In the genomic region with DNA sequence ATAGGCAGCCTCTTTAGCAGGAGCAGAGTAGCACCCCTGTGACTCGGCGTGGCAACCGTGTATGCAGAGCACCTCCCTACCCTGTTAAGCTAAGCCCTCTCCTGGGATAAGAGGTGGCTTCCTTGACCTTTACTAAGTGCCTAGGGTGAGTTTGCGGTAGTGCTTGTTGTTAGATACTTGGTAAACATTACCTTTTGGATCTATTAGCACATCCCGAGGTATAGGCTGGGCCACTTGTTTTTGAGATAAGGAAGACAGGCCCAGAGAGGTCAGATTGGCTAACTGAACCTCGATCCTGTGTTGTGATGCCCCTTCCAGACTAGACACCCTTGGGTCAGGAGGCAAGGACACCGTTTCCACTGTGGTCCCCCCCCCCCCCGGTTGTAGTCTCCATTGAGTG, we compare ENCODE assay signal across 24 mouse cellular contexts. TPM values are rescaled to one million over a fixed set of nuclear protein-coding genes. Genes with fewer than 3 reads are reported as not detected.
DNase-seq lines count a peak whose midpoint lies in the region; ATAC-seq and TF ChIP-seq lines count a peak whose summit lies in the region.
"Had no signal": no experiment of that assay in that cellular context is flagged by ENCODE, and none has a peak within 500 bp of the region (broad histone marks: within the 10 kb centered on the region; RNA-seq: fewer than 3 reads in every experiment).

No protein-coding gene starts in this region.

- intact Hi-C loops in gastrocnemius, adult 2 months (cut with DNase I) = no loop called here
- intact Hi-C loops in gastrocnemius, postnatal 36 days (cut with DNase I) = no loop called here

- peak; percentile 10 for DNase-seq in gastrocnemius, adult 2 months
- DNase-seq in gastrocnemius, postnatal 36 days = no peak
- DNase-seq in liver, postnatal 0 days = no peak
- DNase-seq in yolk sac, embryonic 10.5 days (ENCODE audit: low spot score) = peak; percentile 76
- no peak for DNase-seq in right cerebral cortex, postnatal 10 days (ENCODE audit: low spot score in 2 of 2)
- DNase-seq: cerebellum, adult 18-20 months; cerebellum, adult 9-10 months; cerebellum, postnatal 14 days; gastrocnemius, postnatal 14 days; heart, adult 18-20 months; heart, postnatal 10 days; heart, postnatal 36 days had no signal

- WGBS in liver, postnatal 0 days (ENCODE audit: insufficient replicate concordance) = 59% methylated on average over 8 of the region's 8 CpGs
- WGBS in liver, embryonic 12.5 days (ENCODE audit: insufficient replicate concordance) = 67% methylated on average over 8 of the region's 8 CpGs
- 62% methylated on average over 8 of the region's 8 CpGs for WGBS in stomach, embryonic 16.5 days

- no peak overlapping the region for H3K4me3 ChIP-seq in gastrocnemius, adult 2 months
- no peak overlapping the region for H3K4me3 ChIP-seq in liver, postnatal 0 days (ENCODE audit: low read depth, low read length)
- no peak overlapping the region for H3K4me3 ChIP-seq in liver, embryonic 12.5 days
- H3K4me3 ChIP-seq in stomach, embryonic 16.5 days (replicated peaks; ENCODE audit: low read length) = no peak overlapping the region
- H3K4me3 ChIP-seq: forebrain, embryonic 10.5 days; forebrain, embryonic 13.5 days; heart, embryonic 12.5 days; heart, embryonic 15.5 days; hindbrain, embryonic 10.5 days; hindbrain, embryonic 13.5 days had no signal

- no peak overlapping the region for H3K4me2 ChIP-seq in liver, postnatal 0 days (ENCODE audit: low read depth, low read length)
- H3K4me2 ChIP-seq in liver, embryonic 12.5 days = no peak overlapping the region
- no peak overlapping the region for H3K4me2 ChIP-seq in stomach, embryonic 16.5 days (ENCODE audit: low read depth, low read length)
- H3K4me2 ChIP-seq: forebrain, embryonic 13.5 days; heart, embryonic 12.5 days; heart, embryonic 15.5 days; hindbrain, embryonic 13.5 days had no signal

- no peak for TF ChIP-seq EP300 in liver, postnatal 0 days (IDR thresholded peaks at IDR 0.05; ENCODE audit: low read depth)

- no peak overlapping the region for H3K9ac ChIP-seq in liver, postnatal 0 days (replicated peaks)
- H3K9ac ChIP-seq in liver, embryonic 12.5 days = no peak overlapping the region
- H3K9ac ChIP-seq in stomach, embryonic 16.5 days (ENCODE audit: low read length) = no peak overlapping the region
- H3K9ac ChIP-seq: forebrain, embryonic 13.5 days; heart, embryonic 12.5 days; heart, embryonic 15.5 days; hindbrain, embryonic 13.5 days had no signal

- H3K36me3 ChIP-seq in liver, postnatal 0 days (replicated peaks; ENCODE audit: insufficient read depth, low read length) = peaks cover 24% of the 10 kb centered on the region
- peaks cover 52% of the 10 kb centered on the region for H3K36me3 ChIP-seq in liver, embryonic 12.5 days
- no peaks in the 10 kb centered on the region; the same call in 1 of the 2 replicates for H3K36me3 ChIP-seq in stomach, embryonic 16.5 days (ENCODE audit: control insufficient read depth, insufficient read depth, low read length)
- H3K36me3 ChIP-seq: heart, embryonic 15.5 days had no signal

- H3K27ac ChIP-seq in gastrocnemius, adult 2 months = no peak overlapping the region
- peak overlapping the region; percentile 40; the same call in 1 of the 2 replicates for H3K27ac ChIP-seq in liver, postnatal 0 days (ENCODE audit: low read depth)
- no peak overlapping the region for H3K27ac ChIP-seq in liver, embryonic 12.5 days
- H3K27ac ChIP-seq in stomach, embryonic 16.5 days (ENCODE audit: low read length) = no peak overlapping the region
- H3K27ac ChIP-seq: forebrain, embryonic 10.5 days; hindbrain, embryonic 10.5 days; hindbrain, embryonic 13.5 days had no signal

- H3K9me3 ChIP-seq in liver, postnatal 0 days (ENCODE audit: low read length) = no peaks in the 10 kb centered on the region
- H3K9me3 ChIP-seq in liver, embryonic 12.5 days (replicated peaks) = no peaks in the 10 kb centered on the region
- no peaks in the 10 kb centered on the region for H3K9me3 ChIP-seq in stomach, embryonic 16.5 days (replicated peaks; ENCODE audit: control insufficient read depth, low read length)
- H3K9me3 ChIP-seq: forebrain, embryonic 10.5 days; forebrain, embryonic 13.5 days; heart, embryonic 12.5 days; heart, embryonic 15.5 days; hindbrain, embryonic 10.5 days; hindbrain, embryonic 13.5 days had no signal

- H3K4me1 ChIP-seq in liver, postnatal 0 days (ENCODE audit: insufficient read depth) = peaks cover 72% of the 10 kb centered on the region
- H3K4me1 ChIP-seq in liver, embryonic 12.5 days = peaks cover 100% of the 10 kb centered on the region
- H3K4me1 ChIP-seq in stomach, embryonic 16.5 days (ENCODE audit: control insufficient read depth, insufficient read depth, low read length) = peaks cover 23% of the 10 kb centered on the region

- no peak for TF ChIP-seq CTCF in gastrocnemius, adult 2 months (IDR thresholded peaks at IDR 0.05)
- no peak for TF ChIP-seq CTCF in liver, postnatal 0 days (IDR thresholded peaks at IDR 0.05; ENCODE audit: low read depth)

- no peak; the same call in 1 of the 2 replicates for ATAC-seq in liver, postnatal 0 days
- ATAC-seq in liver, embryonic 12.5 days = no peak
- ATAC-seq in stomach, embryonic 16.5 days (ENCODE audit: insufficient read depth, low FRiP score) = 0 out of 2 replicates have a peak, but pooled peaks have one; percentile 34
- ATAC-seq: activated CD4-positive, CD25-positive, alpha-beta regulatory T cell, adult 4 months; CD4-positive, CD25-positive, alpha-beta regulatory T cell, adult 4 months; forebrain, embryonic 13.5 days; forebrain, embryonic 16.5 days; hindbrain, embryonic 16.5 days had no signal

- H3K27me3 ChIP-seq in liver, postnatal 0 days (ENCODE audit: insufficient read depth, low read length) = no peaks in the 10 kb centered on the region
- H3K27me3 ChIP-seq in liver, embryonic 12.5 days (replicated peaks) = no peaks in the 10 kb centered on the region
- no peaks in the 10 kb centered on the region for H3K27me3 ChIP-seq in stomach, embryonic 16.5 days (ENCODE audit: control insufficient read depth, insufficient read depth, low read length)
- H3K27me3 ChIP-seq: forebrain, embryonic 13.5 days; heart, embryonic 12.5 days; heart, embryonic 15.5 days; hindbrain, embryonic 13.5 days had no signal

RNA-seq across cellular contexts. Expression of gene Anp32a, which starts 16.5 kb away (rescaled TPM):
- total RNA-seq in gastrocnemius, adult 2 months (2021) = 10 to 100 TPM; 62.8 to 88.2 TPM
- 10 to 100 TPM; 60.8 to 62.9 TPM for total RNA-seq in gastrocnemius, postnatal 36 days (2021)
- 54.5 and 60.4 TPM in 2 replicates for polyA plus RNA-seq in liver, postnatal 0 days (2015; fragmentation: Nextera tagmentation; extraction: Ambion mirVana)
- polyA plus RNA-seq in liver, embryonic 12.5 days (2016; fragmentation: Nextera tagmentation; extraction: Ambion mirVana) = 112 and 122 TPM in 2 replicates
- 117 and 125 TPM in 2 replicates for polyA plus RNA-seq in stomach, embryonic 16.5 days (2015; fragmentation: Nextera tagmentation; extraction: Ambion mirVana)

Comparison
In these comparisons a context has a peak if more than half of its experiments do, and no peak if none do; other contexts are left out.
1. DNase-seq: peak in gastrocnemius, adult 2 months (single experiment) and yolk sac, embryonic 10.5 days (single experiment); none in gastrocnemius, postnatal 36 days (0 of 2), liver, postnatal 0 days (single experiment) and right cerebral cortex, postnatal 10 days (0 of 2).